Mouse (Mus musculus): Measurements from ENCODE around the gene Cers1.

DNA sequence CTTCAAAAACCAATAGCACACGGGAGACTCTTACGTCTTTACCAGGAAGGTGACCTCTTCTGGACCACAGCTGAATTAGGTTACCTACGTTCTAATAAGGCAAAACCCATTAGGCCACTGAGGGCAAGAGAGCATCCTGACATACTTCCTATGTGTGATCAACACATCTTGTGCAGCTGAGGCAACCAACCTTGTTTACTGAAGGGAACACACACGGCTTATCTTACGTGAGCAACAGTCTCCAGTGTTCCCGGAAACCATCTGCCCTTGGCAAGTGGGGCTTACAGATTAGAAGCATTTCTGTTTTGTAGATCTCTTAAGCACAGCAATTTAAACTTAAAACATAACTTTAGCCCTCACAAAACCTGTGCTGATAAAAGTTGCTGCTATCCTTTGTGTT lies 11.9 kb downstream of the Cers1 start:
- no peak for TF ChIP-seq CTCF (IDR thresholded peaks at IDR 0.05; ENCODE audit: control insufficient read depth, insufficient read depth, insufficient read length)
- TF ChIP-seq CEBPB (IDR thresholded peaks at IDR 0.05; ENCODE audit: low read depth): no peak
- TF ChIP-seq MAX (IDR thresholded peaks at IDR 0.05): no peak
- no peak for TF ChIP-seq MYOD1 (IDR thresholded peaks at IDR 0.05; ENCODE audit: control insufficient read depth, insufficient read length, low read depth)
